Mouse (Mus musculus) ES-Bruce4 (cell line): ENCODE results near the gene Krtap4-2.

Experiments used
- CTCF ChIP-seq: IDR thresholded peaks from one replicate; pipeline ENCODE4 v1.8.1; 2011; ENCODE audit warnings: low read depth, low read length
- EP300 ChIP-seq: IDR thresholded peaks from 2 replicates; pipeline ENCODE4 v1.6.1; 2011; ENCODE audit warnings: low read depth, low read length; ENCODE audit not compliant: insufficient read depth
- POLR2A ChIP-seq: IDR thresholded peaks from one replicate; pipeline ENCODE4 v1.8.1; 2011; ENCODE audit warnings: low read length; ENCODE audit not compliant: insufficient read depth

- TF ChIP-seq EP300 (no peak), CTCF (no peak), POLR2A (no peak)
Measured at GRCm38 (mm10) chr11:99634653-99635134, at the start of gene Krtap4-2.
